Mouse (Mus musculus) 3134 (cell line): ENCODE data around the gene Mkrn2.
"Not testable (repeated sequence)": the region's sequence is repeated elsewhere in the genome, so short reads cannot be mapped to it uniquely, and the experiment has no call there.

Source experiments
- DNase-seq: peaks from one replicate; pipeline ENCODE4 v3.0.0-alpha.2; 2011; ENCODE audit warnings: low spot score; ENCODE audit not compliant: insufficient read length; ENCODE audit errors: extremely low read depth

The Mkrn2 gene

GRCm38 (mm10) chr6:115606461-115606860 is 4.8 kb downstream of the Mkrn2 start:
- DNase-seq, result no peak

DNA sequence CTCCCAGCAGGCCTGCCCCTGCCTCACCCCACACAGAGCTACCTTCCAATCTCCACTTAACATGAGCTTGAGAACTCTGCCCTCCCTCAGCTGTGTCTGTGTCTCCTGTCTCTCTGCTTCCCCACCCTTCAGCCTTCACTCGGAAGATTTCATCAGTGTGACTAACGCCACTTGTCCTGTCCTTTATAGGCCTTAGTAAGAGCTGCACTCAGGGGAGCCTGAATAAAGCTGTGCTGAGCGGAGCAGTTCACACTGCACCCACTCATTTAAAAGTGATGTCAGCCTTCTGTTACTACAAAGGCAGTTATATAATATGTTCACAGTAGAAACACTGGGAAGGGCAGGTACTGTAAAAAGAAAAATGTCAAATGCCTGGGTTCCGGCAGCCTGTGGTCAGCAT is 5.7 kb downstream of the Mkrn2 start:
- no peak for DNase-seq

DNA sequence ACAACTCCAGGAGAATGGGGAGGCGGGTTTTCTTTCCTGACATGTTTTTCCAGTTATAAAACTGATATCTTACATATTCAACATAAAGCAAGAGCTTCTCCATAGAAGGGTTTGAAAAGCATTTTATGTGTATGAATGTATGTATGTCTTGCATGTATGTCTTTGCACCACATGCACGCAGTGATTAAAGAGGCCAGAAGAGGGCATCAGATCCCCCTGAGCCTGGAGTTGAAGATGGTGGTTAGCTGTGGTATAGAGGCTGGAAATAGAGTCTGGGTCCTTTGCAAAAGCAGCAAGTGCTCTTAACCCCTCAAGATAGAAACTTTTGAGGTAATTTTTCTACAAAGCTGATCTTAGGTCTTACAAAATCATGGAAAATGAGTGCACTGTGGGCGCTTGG is 7.4 kb downstream of the Mkrn2 start:
- DNase-seq, result no peak

DNA sequence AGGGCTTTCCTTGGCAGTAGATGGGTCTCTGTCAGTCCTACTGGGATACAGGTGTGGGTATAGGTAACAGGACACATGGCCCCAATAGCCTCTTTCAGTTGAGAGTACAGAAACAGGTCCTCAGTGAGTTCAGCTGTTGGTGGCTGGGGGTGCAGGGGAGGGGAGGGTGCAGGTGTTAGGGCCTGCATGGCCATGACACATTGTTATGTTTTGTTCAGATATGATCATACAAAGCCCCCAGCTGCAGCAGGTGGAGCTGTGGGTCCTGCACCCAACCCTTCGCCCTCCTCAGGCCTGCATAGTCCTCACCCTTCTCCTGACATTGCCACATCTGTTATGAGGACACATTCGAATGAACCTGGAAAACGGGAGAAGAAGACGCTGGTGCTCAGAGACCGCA is 8.6 kb downstream of the Mkrn2 start:
- no peak for DNase-seq

DNA sequence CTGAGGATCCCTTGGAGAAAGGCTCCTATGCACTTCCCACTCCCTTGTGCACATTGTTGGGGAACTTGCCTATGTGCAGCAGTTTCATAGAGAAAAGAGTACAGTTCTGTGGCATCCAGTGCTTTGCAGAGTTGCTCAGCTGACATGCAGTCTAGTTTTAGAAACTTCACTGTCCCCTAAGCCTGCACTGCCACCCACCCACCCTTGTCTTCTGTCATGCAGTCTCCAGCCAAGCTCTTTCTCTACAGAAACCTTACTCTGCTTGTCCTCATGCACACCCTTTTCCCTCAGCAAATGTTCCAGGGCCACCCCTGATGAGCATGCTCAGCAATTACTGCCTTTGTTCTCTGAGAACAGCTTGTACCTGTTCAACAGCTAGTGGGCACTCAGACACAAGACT is 12.1 kb downstream of the Mkrn2 start:
- DNase-seq, result no peak

- DNase-seq, result no peak
Measured at GRCm38 (mm10) chr6:115615983-115616382, 14.3 kb downstream of the Mkrn2 start.

DNA sequence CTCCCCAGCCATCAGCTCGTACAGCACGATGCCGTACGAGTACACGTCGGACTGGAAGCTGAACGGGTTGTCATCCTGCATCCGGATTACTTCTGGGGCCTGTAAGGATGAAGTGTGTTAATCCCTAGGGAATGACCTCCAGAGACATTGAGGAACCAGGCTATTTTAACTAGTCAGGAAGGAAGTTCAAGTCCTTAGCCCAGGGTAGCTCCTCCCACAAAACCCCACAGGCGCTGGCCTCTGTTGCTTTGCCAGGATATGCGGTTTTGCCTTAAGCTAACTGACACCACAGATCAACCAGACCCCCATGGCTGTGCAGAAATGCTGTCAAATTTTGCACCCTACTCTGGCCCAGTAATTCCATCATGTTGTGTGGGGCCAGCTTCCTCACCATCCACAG is 18.1 kb downstream of the Mkrn2 start:
- DNase-seq, result no peak

DNA sequence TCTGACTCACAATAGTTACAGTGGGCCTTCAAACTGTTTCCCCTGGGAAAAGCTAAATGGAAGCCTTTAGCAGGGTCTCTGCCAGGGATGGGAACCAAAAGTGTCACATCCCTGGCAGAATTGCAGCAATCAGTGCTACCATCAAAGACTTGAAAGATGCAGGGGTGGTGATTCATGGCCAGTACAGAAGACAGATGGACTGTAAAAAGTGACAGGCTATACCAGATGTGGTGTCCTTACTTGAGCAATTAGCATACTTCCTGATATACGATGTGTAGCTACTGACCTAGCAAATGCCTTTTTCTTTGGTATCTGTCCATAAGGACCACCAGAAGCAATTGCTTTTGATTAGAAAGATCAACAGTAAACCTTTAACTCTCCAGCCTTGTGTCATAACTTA is 19.2 kb downstream of the Mkrn2 start:
- DNase-seq, result no peak

DNA sequence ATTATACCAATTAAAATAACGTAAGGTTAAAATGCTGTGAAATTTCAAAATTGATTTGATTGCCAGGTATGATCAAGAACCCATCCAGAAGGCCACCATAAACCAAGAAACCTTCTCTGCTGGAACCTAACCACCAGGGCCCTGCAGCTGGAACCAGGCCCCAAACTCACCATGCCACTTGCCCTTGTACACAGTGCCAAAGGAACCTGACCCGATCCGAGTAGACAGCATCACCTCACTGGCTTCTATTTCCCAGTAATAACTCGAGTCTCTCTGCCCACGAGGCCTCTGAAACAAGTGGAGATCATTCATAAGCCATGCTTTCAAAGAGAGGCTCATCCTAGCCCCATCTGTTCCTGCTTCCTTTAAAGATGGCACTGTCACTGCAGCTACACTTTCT is 24.4 kb downstream of the Mkrn2 start:
- no peak for DNase-seq

DNA sequence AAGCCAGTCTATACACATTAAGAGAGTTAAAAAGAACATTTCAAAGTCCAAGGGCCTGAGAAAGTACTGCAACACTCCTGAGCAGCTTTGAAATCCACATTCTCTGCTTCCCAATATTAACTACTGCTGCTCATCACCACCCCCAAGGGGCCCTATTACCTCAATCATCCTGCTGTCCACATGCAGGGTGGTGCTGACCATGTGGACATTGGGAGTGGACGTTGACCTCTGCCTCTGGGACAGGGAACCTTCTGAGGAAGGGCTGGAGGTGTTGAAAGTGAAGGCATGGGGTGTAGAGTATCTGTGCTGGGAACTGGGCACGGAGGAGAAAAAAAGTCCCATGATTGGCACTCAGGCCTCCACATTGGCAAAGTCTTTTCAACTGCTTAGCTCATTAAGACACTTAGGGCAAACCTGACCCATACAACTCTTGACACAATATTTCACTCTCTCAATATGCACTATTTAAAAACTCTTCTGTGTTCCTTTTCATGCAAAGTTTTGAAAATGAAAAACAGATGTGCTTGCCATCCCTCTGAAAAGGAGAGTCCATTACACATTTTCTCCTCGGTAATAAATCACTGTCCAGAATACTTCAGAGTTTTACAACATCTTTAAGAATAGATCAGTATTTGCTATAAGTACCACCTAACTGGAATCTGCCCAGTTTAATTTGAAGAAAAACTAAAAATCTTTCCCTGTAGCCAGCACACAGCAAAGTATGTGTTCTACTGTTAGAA is 29.5 kb downstream of the Mkrn2 start:
- no peak for DNase-seq

DNA sequence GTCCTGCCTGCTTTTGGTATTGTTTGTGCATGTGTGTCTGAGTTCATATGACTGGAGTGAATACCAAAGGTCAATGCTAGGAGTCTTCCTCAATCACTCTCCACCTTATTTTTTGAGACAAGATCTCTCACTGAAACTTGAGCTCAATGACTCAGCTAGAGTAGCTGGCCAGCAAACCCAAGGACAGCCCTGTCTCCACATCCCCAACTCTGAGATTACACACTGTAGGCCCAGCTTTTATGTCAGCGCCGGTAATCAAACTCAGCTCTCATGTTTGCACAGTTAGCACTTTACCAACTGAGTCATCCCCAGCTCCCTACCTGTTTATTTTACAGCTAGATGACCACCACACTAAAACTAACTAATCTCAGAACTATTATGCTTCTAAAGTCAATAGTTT is 32.3 kb downstream of the Mkrn2 start:
- DNase-seq, result no peak

GRCm38 (mm10) chr6:115638188-115638587 is 36.5 kb downstream of the Mkrn2 start:
- not testable (repeated sequence) for DNase-seq

- DNase-seq, result no peak
Measured at GRCm38 (mm10) chr6:115643315-115643714, 41.6 kb downstream of the Mkrn2 start.

- DNase-seq, result no peak
Measured at GRCm38 (mm10) chr6:115649792-115650365, 48.2 kb downstream of the Mkrn2 start.

DNA sequence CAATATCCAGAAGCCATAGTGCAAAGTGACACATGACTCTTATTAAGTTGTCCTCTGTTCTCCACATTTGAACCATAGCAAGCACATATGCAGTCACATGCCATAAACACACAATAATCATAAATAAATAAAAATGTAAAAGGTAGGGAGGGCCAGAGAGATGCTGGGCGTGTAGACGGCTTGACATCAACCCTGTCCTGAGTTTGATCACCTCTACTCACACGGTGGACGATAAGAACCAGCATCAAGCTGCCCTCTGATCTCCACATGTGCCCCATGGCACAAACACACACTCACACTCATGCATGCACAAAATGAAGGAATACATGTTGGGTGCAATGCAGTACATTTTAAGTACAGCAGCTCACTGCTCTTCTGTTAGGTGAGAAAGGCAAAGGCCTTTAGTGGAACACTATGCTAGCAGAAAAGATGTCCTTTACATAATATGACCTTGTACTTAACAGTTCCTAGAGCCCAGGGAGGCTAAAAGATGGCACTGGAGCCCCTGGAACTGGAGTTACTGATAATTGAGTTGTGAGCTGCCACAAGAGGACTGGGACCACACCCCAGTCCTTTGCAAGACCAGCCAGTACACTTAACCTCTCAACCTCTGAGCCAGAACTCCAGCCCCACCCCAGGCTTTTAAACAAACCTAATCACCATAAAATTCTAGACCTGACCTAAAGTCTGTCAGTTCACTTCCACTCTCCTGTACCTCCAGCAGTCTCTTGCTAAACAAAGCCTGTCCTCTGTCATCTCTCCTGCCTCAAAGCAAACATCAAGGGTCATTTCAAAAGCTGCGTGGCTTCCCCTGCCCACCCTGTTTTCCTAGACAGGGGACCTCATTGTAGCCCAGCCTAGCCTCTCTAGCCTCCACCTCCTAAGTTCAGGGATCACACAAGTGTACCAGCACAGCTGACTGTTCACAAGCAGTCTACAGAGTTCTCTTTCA is 49.0 kb downstream of the Mkrn2 start:
- no peak for DNase-seq

GRCm38 (mm10) chr6:115651719-115652118 is 50.0 kb downstream of the Mkrn2 start:
- DNase-seq, result no peak

- DNase-seq, result peak; percentile 26
Measured at GRCm38 (mm10) chr6:115653939-115654338, 52.2 kb downstream of the Mkrn2 start.

- no peak for DNase-seq
Measured at GRCm38 (mm10) chr6:115658802-115659201, 57.1 kb downstream of the Mkrn2 start.

DNA sequence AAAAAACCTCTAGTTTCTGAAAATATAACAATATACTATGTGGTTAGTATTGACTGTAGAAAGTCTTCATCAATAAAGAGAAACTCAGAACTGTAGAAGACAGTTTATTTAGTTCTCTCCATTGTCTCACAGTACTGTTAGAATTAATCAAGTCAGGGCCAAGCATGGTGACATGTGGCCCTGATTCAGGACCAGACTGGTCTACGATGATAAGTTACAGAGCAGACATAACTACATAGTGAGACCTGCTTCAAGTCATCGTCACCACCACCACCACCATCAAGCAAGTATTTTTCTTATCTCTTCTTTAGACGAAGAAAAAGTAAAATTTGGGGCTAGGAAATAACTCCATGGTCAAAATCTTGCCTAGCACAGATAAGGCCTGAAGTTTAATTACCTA is 62.6 kb downstream of the Mkrn2 start:
- DNase-seq, result no peak

DNA sequence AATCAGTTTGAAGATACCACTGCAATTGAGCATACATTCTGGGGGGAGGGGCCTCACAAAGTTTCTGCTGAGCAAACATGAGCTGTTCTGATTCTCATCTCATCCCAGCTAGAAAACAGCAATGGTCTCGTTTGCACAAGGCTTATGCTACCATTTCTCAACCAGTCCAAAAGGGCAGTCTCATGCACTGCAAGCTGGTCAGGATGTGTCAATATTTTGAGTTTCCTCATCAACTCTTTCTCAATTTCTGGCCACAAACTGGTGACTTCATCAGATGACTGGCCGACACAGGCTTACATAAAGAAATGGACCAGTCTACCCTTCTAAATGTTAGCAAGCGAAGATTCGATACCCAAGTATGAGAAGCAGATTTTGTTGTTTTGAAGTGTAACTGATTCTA is 64.9 kb downstream of the Mkrn2 start:
- DNase-seq, result peak; percentile 67
